Mouse (Mus musculus) retina, embryonic 14.5 days (tissue): ENCODE data around the gene Tymp.

Experiments used
- DNase-seq: peaks from one replicate; pipeline ENCODE4 v3.0.0-alpha.2; 2015; ENCODE audit warnings: low spot score

The Tymp gene

DNA sequence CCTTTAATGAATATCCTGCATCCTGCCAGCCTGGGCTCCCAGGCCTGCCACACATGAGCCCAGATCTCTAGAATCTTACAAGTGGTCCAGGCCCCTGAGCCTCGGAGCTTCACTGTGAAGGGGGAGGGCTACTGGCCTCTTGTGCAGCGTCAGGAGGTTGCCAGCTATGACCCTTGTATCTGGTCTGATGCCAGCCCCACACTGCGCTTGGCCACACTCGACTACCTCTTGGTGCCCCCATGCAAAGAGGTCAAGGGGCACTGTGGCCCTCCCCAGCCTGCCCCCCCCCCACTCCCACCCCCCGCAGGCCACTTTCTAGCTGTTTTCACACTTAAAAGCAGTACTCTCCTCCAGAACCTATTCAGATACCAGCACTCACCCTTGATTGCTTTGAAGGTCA lies 50.4 kb downstream of the Tymp start:
- no peak for DNase-seq

DNA sequence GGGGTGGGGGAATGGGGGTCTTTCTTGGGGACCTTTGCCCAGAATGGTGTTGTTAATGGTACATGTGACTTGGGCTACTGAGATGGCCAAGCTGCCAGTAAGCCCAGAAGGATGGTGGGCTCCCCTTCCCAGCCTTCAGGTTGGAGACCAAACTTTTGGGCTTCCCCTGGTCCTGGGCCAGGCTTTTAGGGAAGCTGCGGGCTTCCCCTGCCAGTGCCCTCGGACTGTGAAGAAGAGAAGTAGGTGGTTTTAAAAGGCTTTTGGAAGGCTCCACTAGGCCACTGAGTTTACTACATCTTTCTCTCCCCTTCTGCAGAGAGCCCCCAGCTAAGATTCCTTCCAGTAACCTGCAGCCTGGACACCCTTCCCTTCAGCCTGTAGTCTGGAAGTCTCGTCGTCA lies 53.2 kb downstream of the Tymp start:
- no peak for DNase-seq

DNA sequence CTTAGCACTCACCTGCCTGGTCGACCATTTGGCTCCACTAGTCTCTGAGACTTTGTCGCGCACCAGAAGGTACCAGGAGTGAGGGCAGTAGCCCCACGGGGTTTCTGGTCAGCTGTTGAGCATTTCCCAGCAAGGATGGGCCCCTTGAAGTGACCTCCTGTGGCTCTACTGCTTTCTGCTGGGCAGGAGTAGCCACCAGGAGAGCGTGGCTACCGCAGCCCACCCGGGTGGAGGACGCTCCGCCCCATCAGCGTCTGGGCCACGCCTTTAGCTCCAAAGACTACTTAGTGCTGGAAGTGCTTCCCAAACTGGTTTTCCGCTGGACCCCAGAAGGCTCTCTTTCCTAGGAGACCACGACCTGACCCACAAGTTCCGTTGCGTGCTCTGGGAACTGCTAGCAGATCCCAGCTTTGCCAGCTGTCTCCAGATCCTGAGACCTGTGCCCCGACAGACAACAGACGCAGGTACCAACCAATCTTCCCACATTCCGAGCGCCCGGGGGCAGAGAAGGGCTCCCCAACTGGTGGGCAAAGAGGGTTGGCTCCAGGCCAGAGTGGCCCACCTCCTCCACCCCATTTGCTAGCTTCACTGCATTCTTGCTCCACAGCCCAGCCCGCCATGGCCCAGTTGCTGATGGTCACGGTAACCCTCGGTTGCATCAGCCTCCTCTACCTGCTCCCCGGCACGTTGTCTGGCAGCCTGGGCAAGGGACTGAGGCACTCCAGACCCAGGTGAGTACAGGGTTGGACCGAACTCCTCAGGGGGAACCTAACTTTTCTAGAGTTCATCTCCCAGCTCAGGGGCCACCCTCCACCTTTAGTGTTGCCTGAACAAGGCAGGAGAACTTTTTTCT lies 53.9 kb downstream of the Tymp start, which contains the start of gene Adm2:
Gene Adm2, plus strand, starts transcription at position 51 of the 853 bp plus-strand sequence.
- DNase-seq = peak; percentile 34
